Mouse (Mus musculus) bone marrow, adult 2 months (tissue): ENCODE data around the gene Clec11a. TPM values are rescaled to one million over a fixed set of nuclear protein-coding genes. Genes with fewer than 3 reads are reported as not detected.
"Not testable (repeated sequence)": the region's sequence is repeated elsewhere in the genome, so short reads cannot be mapped to it uniquely, and the experiment has no call there.

ENCODE experiments used
- H3K27ac ChIP-seq: fragments of 200-500 bp; 2 replicates; pipeline ENCODE4 v1.5.1; 2012; ENCODE audit warnings: low read depth, mild to moderate bottlenecking, control low read depth, inconsistent platforms, low read length; ENCODE audit not compliant: control insufficient read depth, poor library complexity, insufficient read depth
- H3K4me1 ChIP-seq: fragments of 200-500 bp; 2 replicates; pipeline ENCODE4 v1.6.1; 2011; ENCODE audit warnings: low read length; ENCODE audit not compliant: control insufficient read depth, insufficient read depth
- H3K4me3 ChIP-seq: fragments of 200-500 bp; replicated peaks from 2 replicates; pipeline ENCODE3; 2011; ENCODE audit warnings: mild to moderate bottlenecking, low read depth, low read length, control low read depth; ENCODE audit not compliant: control insufficient read depth
- CTCF ChIP-seq: fragments of 200-500 bp; IDR thresholded peaks from 2 replicates; pipeline ENCODE4 v1.5.1; 2011; ENCODE audit warnings: low read length, control low read depth; ENCODE audit not compliant: control insufficient read depth, insufficient read depth
- POLR2A ChIP-seq: fragments of 200-500 bp; IDR thresholded peaks from 2 replicates; pipeline ENCODE4 v1.6.1; 2011; ENCODE audit warnings: low read depth, mild to moderate bottlenecking, control low read depth, low read length, borderline replicate concordance; ENCODE audit not compliant: control insufficient read depth
- WGBS: fragments of 180-500 bp; shearing (Covaris S2); methylation state at CpG from one replicate; pipeline ENCODE4 v1.1.7; 2018; 5-methylcytosine and 5-hydroxymethylcytosine counted together
- polyA plus RNA-seq: library from polyadenylated mRNA; stranded (reverse); fragments of >200 nt; gene quantifications from 2 replicates; pipeline ENCODE4 v1.2.4, GENCODE M21; 2011; ENCODE audit warnings: low replicate concordance; ENCODE audit not compliant: missing spikeins, insufficient read depth, insufficient read length

Gene Clec11a
- polyA plus RNA-seq, 1 experiment = 1.8 TPM

DNA sequence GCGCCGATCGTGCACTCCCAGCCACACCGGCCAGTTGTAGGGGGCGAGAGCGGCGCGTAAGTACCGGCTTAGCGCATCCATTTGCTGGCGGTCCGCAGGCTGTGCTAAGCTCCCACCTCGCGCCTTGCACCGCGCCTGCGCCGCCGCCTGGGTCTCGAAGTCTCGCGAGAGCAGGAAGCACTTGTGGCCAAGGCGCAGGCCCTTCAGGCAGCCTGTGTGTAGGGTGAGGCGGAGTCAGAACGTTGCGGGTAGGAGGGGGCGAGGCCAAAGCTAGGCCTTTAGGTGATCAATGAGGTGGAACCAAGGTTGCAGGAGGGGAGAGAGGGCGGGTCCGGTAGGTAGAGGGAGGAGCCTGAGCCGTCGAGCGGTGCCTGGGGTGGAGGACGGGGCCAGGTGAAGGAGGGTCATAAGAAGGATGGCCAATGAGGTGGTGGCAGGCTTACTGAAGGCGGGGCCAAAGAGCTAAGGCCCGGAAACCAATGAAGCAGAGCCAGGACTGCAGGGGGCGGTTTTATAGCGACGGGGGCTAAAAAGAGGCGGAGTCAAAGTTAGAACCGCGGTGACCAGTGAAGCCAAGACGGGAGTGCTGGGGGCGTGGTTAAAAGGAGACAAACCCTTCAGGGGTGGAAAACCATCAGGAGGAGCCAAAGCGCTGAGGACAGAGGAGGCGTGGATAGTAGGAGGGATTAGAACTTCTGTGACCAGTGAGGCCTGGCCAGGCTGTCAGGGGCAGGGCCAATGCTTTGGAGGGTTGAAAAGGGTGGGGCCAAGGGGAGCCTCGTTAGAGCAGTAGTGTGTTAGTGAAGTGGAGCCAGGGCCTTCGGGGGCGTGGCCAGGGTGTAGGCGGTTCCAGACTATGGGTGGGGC is 1.7 kb downstream of the Clec11a start:
- Histone ChIP-seq H3K27ac (peak overlapping the region; percentile 86), H3K4me1 (no peaks in the 10 kb centered on the region; the same call in 1 of the 2 replicates), H3K4me3 (peak overlapping the region; percentile 74)
- TF ChIP-seq CTCF (no peak), POLR2A (peak; percentile 93)
- WGBS = under 1% methylated on average over 49 of the region's 49 CpGs

DNA sequence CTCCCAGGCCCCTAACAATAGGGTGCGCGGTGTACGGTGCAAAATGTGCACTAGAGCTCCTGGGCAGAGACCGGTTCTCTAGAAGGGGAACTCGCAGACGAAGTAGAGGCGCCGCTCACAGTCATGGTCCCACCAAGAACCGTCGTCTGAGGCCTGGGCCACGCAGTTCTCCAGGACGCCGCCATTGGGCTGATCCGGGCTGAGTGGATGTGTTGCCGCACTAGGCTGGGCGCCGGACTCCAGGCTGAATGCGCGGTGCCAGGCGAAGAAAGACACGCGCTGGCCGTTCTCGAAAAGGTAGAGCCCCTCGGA is 2.3 kb downstream of the Clec11a start:
- Histone ChIP-seq H3K4me1 (no peaks in the 10 kb centered on the region; the same call in 1 of the 2 replicates), H3K27ac (peak overlapping the region; percentile 86), H3K4me3 (peak overlapping the region; percentile 74)
- 2% methylated on average over 25 of the region's 25 CpGs for WGBS
- TF ChIP-seq POLR2A (no peak), CTCF (no peak)

DNA sequence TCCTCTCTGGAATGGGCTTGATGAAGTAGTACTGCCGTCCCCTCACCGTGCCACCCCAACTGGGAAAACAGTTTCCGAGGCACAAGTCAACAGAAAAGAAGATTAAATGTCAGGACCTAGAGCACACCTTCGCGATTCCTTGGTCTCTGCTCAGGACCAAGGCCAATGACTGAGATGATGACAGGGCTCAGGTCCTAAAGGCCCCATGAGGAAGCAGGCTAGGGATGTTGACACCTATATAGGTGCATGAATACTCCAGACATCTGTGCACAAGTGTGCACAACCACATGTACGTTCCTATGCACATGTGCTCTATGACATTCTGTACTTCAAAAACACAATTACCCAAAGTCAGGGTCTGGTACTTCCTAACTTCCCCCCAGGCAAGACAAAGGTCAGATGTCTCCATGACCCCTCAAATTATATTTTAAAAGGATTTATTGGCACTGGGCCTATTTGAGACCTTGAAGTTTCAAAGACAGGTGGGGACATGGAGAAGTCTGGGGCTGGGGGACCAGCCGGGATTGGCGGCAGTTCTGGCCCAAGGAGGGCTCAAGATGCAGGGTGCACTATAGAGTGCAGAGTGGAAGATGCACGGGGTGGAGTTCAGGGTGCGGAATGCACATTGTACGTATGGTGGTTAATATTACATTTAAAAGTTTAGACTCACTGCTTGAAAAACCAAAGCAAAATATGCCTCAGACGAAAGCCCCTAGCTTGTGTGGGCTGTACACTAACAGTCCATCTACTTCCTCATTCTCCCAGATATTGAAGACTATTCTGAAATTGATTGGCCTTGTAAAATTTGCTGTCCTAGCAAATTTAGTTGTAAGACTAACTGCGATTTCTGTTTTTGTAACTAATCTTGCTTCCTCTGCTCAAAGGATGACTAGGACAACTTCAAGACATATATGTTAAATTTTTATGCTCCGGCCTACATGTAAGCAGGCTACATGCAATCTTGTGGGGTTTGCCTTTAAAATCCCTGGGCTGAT is 3.1 kb downstream of the Clec11a start:
- Histone ChIP-seq H3K27ac (no peak overlapping the region), H3K4me3 (peak overlapping the region; percentile 74), H3K4me1 (no peaks in the 10 kb centered on the region; the same call in 1 of the 2 replicates)
- TF ChIP-seq CTCF (no peak), POLR2A (no peak)
- WGBS = 78% methylated on average over 14 of the region's 14 CpGs

DNA sequence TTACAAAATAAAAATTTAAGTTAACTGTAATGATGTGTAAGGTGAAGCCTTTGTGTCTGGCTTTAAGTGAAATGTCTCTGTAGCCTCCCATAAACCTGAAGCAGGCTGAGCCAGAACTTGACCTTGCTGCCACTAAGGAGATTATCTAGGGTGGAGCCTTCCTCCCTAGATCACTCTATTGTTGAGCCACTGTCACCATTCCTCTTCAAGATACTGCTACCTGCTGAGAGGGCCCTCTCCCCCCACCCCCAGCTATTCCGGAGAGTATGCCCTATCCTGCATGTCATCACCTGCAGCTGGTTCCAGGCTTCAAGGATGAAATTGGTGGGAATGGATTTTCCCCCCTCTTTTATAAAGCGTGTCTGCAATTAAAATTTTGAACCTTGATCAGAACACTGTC is 9.2 kb downstream of the Clec11a start:
- H3K27ac ChIP-seq, H3K4me3 ChIP-seq, H3K4me1 ChIP-seq: not testable (repeated sequence)
- 75% methylated on average over 2 of the region's 2 CpGs for WGBS

DNA sequence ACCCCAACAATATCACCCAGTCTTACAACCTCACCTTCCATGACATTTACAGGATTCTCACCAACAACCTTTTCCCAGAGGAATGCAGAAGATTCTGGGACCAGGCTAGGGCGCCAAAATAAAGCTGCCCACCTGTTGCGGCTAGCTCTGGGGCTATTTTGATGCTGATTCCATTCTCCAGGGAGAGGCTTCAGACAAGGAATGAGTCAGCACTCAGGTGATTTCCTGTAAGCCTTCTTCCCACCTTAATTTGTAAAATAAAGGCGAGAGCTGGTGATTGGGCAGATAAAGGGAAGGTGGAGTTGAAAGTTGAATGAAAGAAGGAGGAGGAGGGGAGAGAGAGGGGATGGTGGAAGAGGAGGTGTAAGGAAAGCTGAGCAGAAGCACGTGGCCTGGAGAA is 15.3 kb downstream of the Clec11a start:
- no peaks in the 10 kb centered on the region for H3K4me1 ChIP-seq
- no peak overlapping the region for H3K4me3 ChIP-seq
- no peak overlapping the region for H3K27ac ChIP-seq
- 49% methylated on average over 4 of the region's 4 CpGs for WGBS
- TF ChIP-seq POLR2A = no peak
- no peak for TF ChIP-seq CTCF

DNA sequence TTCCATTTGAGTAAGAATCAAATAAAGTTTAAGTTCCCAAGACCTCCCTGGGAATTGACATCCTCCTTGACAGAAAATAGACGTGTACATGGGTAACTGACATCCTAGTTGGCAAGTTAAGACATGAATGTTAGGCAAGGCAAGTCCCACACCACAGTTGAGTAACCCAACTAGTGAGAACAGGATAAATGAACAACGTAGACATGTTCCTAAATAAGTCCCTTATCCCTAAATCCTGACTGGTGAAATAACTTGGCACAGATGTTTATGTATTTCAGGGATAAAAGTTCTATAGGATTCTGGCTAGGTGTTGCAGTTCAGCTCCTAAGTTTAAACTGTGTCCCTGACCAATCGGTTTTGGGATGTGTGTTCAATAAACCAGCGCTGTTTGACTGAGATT is 15.7 kb downstream of the Clec11a start:
- TF ChIP-seq POLR2A (no peak), CTCF (no peak)
- 62% methylated on average over 4 of the region's 4 CpGs for WGBS
- H3K4me1 ChIP-seq = no peaks in the 10 kb centered on the region
- H3K27ac ChIP-seq = no peak overlapping the region
- H3K4me3 ChIP-seq = no peak overlapping the region

DNA sequence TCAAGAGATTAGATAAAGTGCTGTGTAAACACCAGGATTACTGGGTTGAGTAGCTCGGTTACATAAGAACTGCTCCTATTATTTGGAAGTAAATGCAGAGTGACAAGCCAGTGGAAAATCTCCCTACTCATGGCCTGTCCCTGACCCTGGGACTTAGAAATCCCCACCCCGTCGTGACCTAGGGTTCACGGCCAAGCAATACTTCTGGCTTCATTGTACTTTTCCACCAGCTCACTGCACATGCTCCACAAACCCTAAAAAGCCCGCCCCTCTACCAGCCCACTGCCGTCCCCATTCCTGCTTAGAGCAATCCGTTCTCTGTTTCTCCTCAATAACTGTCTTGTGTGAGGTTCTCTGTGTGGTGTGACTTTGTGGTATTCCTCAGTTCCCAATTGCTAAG is 18.9 kb downstream of the Clec11a start:
- WGBS = 72% methylated on average over 7 of the region's 7 CpGs
- TF ChIP-seq CTCF = no peak
- TF ChIP-seq POLR2A = no peak
- H3K4me1 ChIP-seq = no peaks in the 10 kb centered on the region
- no peak overlapping the region for H3K4me3 ChIP-seq
- H3K27ac ChIP-seq = no peak overlapping the region

DNA sequence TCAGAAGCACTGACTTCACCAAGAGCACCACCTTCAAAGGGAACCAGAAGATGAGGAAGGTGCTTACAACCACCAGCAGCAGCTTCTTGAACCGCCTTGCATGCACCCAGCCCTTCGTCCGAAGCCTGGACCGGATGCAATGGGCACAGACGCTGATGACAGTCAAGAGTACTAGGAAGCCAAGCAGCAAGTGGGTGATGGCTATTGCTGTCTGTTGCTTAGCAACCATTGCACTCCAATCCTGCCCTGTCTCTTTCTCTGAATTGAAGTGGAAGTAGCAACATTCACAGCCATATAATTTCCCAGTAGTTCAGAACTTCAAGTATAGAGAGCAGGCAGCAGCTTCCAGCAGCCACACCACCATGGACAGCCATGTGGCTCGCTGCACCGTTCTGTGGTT is 25.1 kb downstream of the Clec11a start:
- H3K4me3 ChIP-seq = no peak overlapping the region
- no peaks in the 10 kb centered on the region for H3K4me1 ChIP-seq
- H3K27ac ChIP-seq = no peak overlapping the region
- TF ChIP-seq CTCF = no peak
- no peak for TF ChIP-seq POLR2A
- WGBS = 84% methylated on average over 7 of the region's 7 CpGs
